Mouse (Mus musculus) stomach, embryonic 14.5 days (tissue): Measurements from ENCODE around the gene R3hdm2. TPM values are rescaled to one million over a fixed set of nuclear protein-coding genes. Genes with fewer than 3 reads are reported as not detected.
A peak's percentile ranks its signal among the peaks of the same experiment; 100 is the strongest.

ENCODE experiments used
- ATAC-seq: fragments of 200-750 bp; cut with Nextera tagmentation; 2 replicates; pipeline ENCODE4 v1.8.0; 2017; ENCODE audit warnings: low read depth, moderate TSS enrichment; ENCODE audit not compliant: insufficient number of reproducible peaks, insufficient read depth, low FRiP score
- H3K27ac ChIP-seq: fragments of 300-500 bp; sonication (generic); 2 replicates; pipeline ENCODE4 v1.5.1; 2014; ENCODE audit warnings: mild to moderate bottlenecking, low read length, moderate library complexity, mixed read lengths
- H3K27me3 ChIP-seq: fragments of 300-500 bp; sonication (generic); 2 replicates; pipeline ENCODE4 v1.6.1; 2014; ENCODE audit warnings: low read length, control low read depth, mixed read lengths; ENCODE audit not compliant: control insufficient read depth, insufficient read depth
- H3K36me3 ChIP-seq: fragments of 300-500 bp; sonication (generic); 2 replicates; pipeline ENCODE4 v1.6.1; 2014; ENCODE audit warnings: mild to moderate bottlenecking, control low read depth, low read length, moderate library complexity, mixed read lengths; ENCODE audit not compliant: control insufficient read depth, insufficient read depth
- H3K4me1 ChIP-seq: fragments of 300-500 bp; sonication (generic); 2 replicates; pipeline ENCODE4 v1.6.1; 2014; ENCODE audit warnings: low read length, control low read depth, mixed read lengths; ENCODE audit not compliant: control insufficient read depth, insufficient read depth
- H3K4me2 ChIP-seq: fragments of 300-500 bp; sonication (generic); replicated peaks from 2 replicates; pipeline ENCODE4 v1.6.1; 2014; ENCODE audit warnings: low read depth, low read length, control low read depth
- H3K4me3 ChIP-seq: fragments of 300-500 bp; sonication (generic); 2 replicates; pipeline ENCODE4 v1.5.1; 2014; ENCODE audit warnings: low read depth, low read length, control low read depth
- H3K9ac ChIP-seq: fragments of 300-500 bp; sonication (generic); replicated peaks from 2 replicates; pipeline ENCODE4 v1.6.1; 2014; ENCODE audit warnings: low read depth, mild to moderate bottlenecking, control low read depth, low read length, moderate library complexity, mixed read lengths
- H3K9me3 ChIP-seq: fragments of 300-500 bp; sonication (generic); 2 replicates; pipeline ENCODE4 v1.6.1; 2016; ENCODE audit warnings: low read depth, low read length, control low read depth; ENCODE audit not compliant: control insufficient read depth
- WGBS: fragments of 180-500 bp; shearing (Covaris S2); extraction: QIAGEN DNeasy Blood & Tissue Kit; methylation state at CpG from one replicate; pipeline ENCODE4 v1.1.7; 2014; 5-methylcytosine and 5-hydroxymethylcytosine counted together
- polyA plus RNA-seq: library from polyadenylated mRNA; unstranded; fragments of >200 nt; fragmentation: Nextera tagmentation; extraction: Ambion mirVana; gene quantifications from 2 replicates; pipeline ENCODE4 v1.2.1, GENCODE M21; 2014

R3hdm2 gene
- polyA plus RNA-seq, 1 experiment from 2014 or later = 37.3 TPM

- peaks cover 14% of the 10 kb centered on the region for H3K4me1 ChIP-seq
- no peak within 1 kb of the TSS for H3K27ac ChIP-seq
- H3K9me3 ChIP-seq = no peaks in the 10 kb centered on the region
- WGBS = under 1% methylated on average over 21 of the region's 21 CpGs
- peak; percentile 70 for ATAC-seq
- H3K4me3 ChIP-seq = peak within 1 kb of the TSS; percentile 41
- H3K4me2 ChIP-seq = peak within 1 kb of the TSS; percentile 77
- peaks cover 29% of the 10 kb centered on the region for H3K27me3 ChIP-seq
- H3K9ac ChIP-seq = peak within 1 kb of the TSS; percentile 34; the same call in 1 of the 2 replicates
- peaks cover 15% of the 10 kb centered on the region; the same call in 1 of the 2 replicates for H3K36me3 ChIP-seq
Measured at GRCm38 (mm10) chr10:127522088-127522581, 142.0 kb downstream of the R3hdm2 start, which contains the start of gene Shmt2. TSS of gene Shmt2 (minus strand) at chr10:127522444.

DNA sequence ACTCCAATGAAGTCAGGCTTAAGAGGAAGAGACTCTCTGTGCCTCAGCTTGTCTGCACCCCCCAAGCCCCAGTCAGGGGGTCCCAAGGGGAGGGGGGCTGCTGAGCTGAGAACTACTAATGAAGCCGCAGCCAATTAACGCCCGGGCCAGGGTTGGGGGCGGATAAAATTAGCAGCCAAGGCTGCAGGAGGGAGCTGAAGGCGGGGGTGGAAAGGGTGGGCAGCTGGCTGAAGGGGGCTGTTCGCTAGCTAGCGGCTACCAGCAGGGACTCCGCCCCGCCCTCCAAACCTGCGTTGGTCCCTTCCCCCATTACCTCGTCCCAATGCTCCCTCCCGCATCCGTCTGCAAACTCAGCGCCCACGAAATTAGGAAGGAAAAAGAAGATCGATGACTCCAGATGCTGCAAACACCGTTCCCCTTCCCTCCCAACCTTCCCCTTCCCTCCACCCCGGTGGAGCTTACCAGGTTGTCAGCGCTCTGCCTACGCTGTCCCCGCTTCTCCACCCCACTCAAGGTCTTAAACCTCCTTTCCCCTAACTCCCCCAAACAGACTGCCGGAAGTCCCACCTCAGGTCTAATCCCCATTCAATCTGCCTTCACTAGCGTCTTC lies 144.6 kb downstream of the R3hdm2 start:
- Histone ChIP-seq H3K36me3 (no peaks in the 10 kb centered on the region; the same call in 1 of the 2 replicates), H3K27ac (no peak overlapping the region), H3K9me3 (no peaks in the 10 kb centered on the region), H3K4me1 (peaks cover 14% of the 10 kb centered on the region), H3K4me2 (no peak overlapping the region), H3K4me3 (no peak overlapping the region), H3K27me3 (peaks cover 54% of the 10 kb centered on the region), H3K9ac (no peak overlapping the region)
- no peak for ATAC-seq
- WGBS = 2% methylated on average over 23 of the region's 23 CpGs

GRCm38 (mm10) chr10:127526048-127526447 lies 145.9 kb downstream of the R3hdm2 start:
- Histone ChIP-seq H3K36me3 (no peaks in the 10 kb centered on the region), H3K27me3 (peaks cover 66% of the 10 kb centered on the region), H3K4me2 (peak overlapping the region; percentile 15), H3K27ac (no peak overlapping the region), H3K4me1 (peaks cover 14% of the 10 kb centered on the region), H3K4me3 (peak overlapping the region; percentile 10; the same call in 1 of the 2 replicates), H3K9ac (no peak overlapping the region), H3K9me3 (no peaks in the 10 kb centered on the region)
- ATAC-seq = no peak
- WGBS = 1% methylated on average over 26 of the region's 26 CpGs

DNA sequence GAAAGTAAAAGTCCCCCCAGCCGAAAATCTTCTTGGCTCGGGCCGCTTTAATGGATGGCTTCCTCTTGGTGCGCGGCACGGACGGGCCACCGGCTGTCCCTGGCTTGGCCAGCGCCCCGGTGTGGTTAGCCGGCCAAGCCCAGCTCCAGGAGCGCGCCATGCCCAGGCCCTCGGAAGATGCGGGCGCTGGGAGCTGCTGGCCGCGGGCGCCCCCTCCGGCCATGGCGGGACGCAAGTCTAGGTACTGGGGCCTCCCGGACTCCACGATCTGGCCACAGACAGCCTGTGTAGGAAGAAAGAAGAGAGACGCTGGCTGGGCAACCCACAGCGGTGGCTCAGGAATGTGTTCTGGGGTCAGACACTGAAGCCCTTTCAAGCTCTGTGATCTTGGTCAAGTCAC lies 146.6 kb downstream of the R3hdm2 start:
- peak overlapping the region; percentile 10; the same call in 1 of the 2 replicates for H3K4me3 ChIP-seq
- under 1% methylated on average over 26 of the region's 26 CpGs for WGBS
- H3K36me3 ChIP-seq = no peaks in the 10 kb centered on the region
- no peaks in the 10 kb centered on the region for H3K9me3 ChIP-seq
- H3K27ac ChIP-seq = no peak overlapping the region
- H3K27me3 ChIP-seq = peaks cover 72% of the 10 kb centered on the region
- peak overlapping the region; percentile 15 for H3K4me2 ChIP-seq
- ATAC-seq = 0 out of 2 replicates have a peak, but pooled peaks have one; percentile 16
- peaks cover 8% of the 10 kb centered on the region for H3K4me1 ChIP-seq
- H3K9ac ChIP-seq = no peak overlapping the region

GRCm38 (mm10) chr10:127527481-127527880 lies 147.4 kb downstream of the R3hdm2 start:
- ATAC-seq = no peak
- Histone ChIP-seq H3K4me1 (peaks cover 7% of the 10 kb centered on the region), H3K27me3 (peaks cover 80% of the 10 kb centered on the region)

GRCm38 (mm10) chr10:127530945-127531344 lies 150.8 kb downstream of the R3hdm2 start:
- H3K9me3 ChIP-seq = no peaks in the 10 kb centered on the region
- H3K27ac ChIP-seq = no peak overlapping the region
- H3K4me2 ChIP-seq = no peak overlapping the region; the same call in 1 of the 2 replicates
- H3K9ac ChIP-seq = no peak overlapping the region
- H3K27me3 ChIP-seq = peaks cover 93% of the 10 kb centered on the region
- no peaks in the 10 kb centered on the region for H3K36me3 ChIP-seq
- ATAC-seq = no peak
- H3K4me1 ChIP-seq = peaks cover 18% of the 10 kb centered on the region
- WGBS = 2% methylated on average over 20 of the region's 25 CpGs
- 0 out of 2 replicates have a peak overlapping the region, but pooled peaks have one; percentile 10 for H3K4me3 ChIP-seq

More at GRCm38 (mm10) chr10:127527481-127527880, 147.4 kb downstream of the R3hdm2 start:
- Histone ChIP-seq H3K27ac (no peak overlapping the region), H3K9ac (no peak overlapping the region), H3K4me3 (no peak overlapping the region), H3K4me2 (no peak overlapping the region), H3K9me3 (no peaks in the 10 kb centered on the region), H3K36me3 (no peaks in the 10 kb centered on the region)
- WGBS = 4% methylated on average over 17 of the region's 17 CpGs

GRCm38 (mm10) chr10:127531548-127531947 lies 151.4 kb downstream of the R3hdm2 start:
- H3K9ac ChIP-seq = no peak overlapping the region
- H3K4me1 ChIP-seq = peaks cover 12% of the 10 kb centered on the region; the same call in 1 of the 2 replicates
- H3K36me3 ChIP-seq = no peaks in the 10 kb centered on the region
- no peak overlapping the region for H3K4me2 ChIP-seq
- WGBS = 1% methylated on average over 4 of the region's 4 CpGs
- no peak overlapping the region for H3K4me3 ChIP-seq
- H3K9me3 ChIP-seq = no peaks in the 10 kb centered on the region
- H3K27me3 ChIP-seq = peaks cover 92% of the 10 kb centered on the region
- no peak for ATAC-seq
- no peak overlapping the region for H3K27ac ChIP-seq

DNA sequence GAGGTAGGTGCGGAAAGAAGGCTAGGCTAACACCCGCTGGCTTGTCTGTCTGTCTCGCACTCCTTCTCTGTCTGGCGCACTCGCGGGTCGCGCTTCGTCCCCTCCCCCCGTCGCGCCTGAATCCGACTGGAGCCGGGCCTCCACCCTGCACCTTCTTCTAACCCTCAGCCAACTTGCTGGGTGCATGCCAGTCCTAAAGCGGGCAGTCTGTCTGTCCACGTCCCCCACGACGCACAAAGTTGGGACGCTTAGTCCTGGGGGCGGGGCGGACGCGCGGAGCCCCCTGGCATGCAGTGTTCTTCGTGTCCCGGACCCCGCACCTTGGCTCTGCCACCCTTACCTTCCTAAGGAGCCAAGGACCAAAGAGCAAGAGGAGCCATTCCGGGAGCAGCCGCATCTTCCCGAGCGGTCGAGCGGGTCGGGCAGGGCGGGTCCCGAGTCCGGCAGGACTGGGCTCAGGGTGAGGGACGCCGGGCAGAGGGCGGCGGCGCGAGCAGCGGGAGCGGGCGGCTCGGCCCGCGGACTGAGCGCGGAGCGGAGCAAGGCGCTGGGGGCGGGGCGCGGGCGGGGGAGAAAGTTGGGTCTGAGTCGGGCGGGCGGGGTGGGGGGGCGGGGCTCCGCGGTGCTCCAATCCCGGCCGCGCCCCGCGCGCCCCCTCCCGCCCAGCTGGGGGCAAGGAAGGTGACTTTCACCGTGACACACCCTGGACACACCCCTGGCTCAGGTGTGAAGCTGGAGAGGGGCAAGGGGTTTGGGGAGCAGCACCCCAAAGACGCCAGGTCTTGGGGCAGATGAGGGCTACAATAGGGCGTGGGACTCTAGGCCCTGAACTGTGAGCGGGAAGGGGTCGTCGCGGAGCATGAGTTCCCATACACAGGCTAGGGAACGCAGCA lies 154.2 kb downstream of the R3hdm2 start, which contains the start of gene Nxph4:
Gene Nxph4, minus strand, starts transcription at position 524 of the 893 bp plus-strand sequence.
- Histone ChIP-seq H3K4me2 (peak within 1 kb of the TSS; percentile 68), H3K4me3 (peak within 1 kb of the TSS; percentile 45), H3K9me3 (no peaks in the 10 kb centered on the region), H3K36me3 (peaks cover 12% of the 10 kb centered on the region; the same call in 1 of the 2 replicates), H3K4me1 (peaks cover 11% of the 10 kb centered on the region; the same call in 1 of the 2 replicates), H3K27ac (no peak within 1 kb of the TSS), H3K27me3 (peaks cover 66% of the 10 kb centered on the region), H3K9ac (no peak within 1 kb of the TSS; the same call in 1 of the 2 replicates)
- WGBS = under 1% methylated on average over 70 of the region's 78 CpGs
- ATAC-seq = 0 out of 2 replicates have a peak, but pooled peaks have one; percentile 35
